Mouse (Mus musculus) left cerebral cortex, postnatal 36 days (tissue): Measurements from ENCODE around the gene Gulp1. TPM values are rescaled to one million over a fixed set of nuclear protein-coding genes. Genes with fewer than 3 reads are reported as not detected.
A peak's percentile ranks its signal among the peaks of the same experiment; 100 is the strongest.

Experiments
- DNase-seq, 2 experiments: peaks; one replicate each; pipeline ENCODE4 v3.0.0; 2021 to 2022; ENCODE audit warnings: low spot score in 2 of 2, mixed read lengths in 1 of 2
- intact Hi-C: fragments of 180-260 bp; cut with DNase I; formaldehyde crosslinking; loops from one replicate; pipeline ENCODE4 v1.15.1; 2025
- total RNA-seq, 2 experiments: library from RNA; stranded (reverse); gene quantifications; 2 replicates each; pipeline ENCODE4 v1.2.3; 2021

Gulp1 gene
- total RNA-seq: 1 to 10 TPM; 3.7 to 3.9 TPM

- intact Hi-C loops: loop anchor here (5.0 kb wide), 1 partner anchor 191 kb away; no protein-coding TSS in a partner anchor
- peak; percentile 35 to 38 for DNase-seq
Observed at GRCm38 (mm10) chr1:44551461-44552370, at the start of gene Gulp1. TSS of gene Gulp1 (plus strand) at chr1:44551511.

DNA sequence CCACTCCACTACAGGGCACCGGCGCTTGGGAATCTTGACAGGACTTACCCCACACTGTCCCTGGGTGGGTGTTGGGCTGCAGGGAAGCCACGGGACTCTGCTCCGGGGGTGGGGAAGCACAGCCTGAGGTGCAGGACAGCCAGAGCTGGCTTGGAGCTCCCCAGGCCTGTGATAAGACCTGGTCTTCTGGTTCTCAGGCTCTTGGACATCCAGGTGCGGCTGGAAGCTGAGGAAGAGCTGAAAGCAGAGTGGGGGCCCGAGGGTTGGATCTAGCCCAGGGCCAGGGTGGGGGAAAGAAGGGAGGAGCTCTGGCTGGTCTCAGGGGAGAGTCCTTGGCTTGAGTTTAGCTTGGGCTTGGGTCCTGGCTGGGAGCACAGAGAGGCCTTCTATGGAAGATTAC, 1.1 kb upstream of the Gulp1 start:
- intact Hi-C loops: loop anchor here (5.0 kb wide), 1 partner anchor 192 kb away; no protein-coding TSS in a partner anchor
- DNase-seq: no peak

DNA sequence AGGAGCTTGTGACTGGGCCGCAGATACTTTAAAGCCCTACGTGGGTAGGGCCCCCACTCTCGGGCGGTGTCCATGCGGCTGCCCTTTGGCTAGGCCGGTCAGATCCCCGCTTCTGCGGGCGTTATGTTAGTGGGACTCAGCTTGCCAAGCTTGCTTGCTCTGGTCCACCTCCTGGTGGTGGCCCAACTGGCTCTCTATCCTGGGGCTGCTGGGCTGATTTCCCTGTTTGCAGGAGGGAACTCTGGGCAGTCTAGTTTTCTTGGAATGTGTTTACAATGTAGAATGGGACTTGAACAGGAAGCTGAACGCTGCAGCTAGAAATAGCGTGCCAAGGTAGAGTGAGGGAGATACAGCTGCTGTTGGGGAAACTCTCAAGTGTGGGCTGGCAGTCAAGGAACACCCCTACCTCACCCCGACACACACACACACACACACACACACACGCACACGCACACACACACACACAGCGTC, 1.1 kb downstream of the Gulp1 start:
- intact Hi-C loops: loop anchor here (5.0 kb wide), 1 partner anchor 190 kb away; no protein-coding TSS in a partner anchor
- peak; percentile 6 to 28 for DNase-seq

DNA sequence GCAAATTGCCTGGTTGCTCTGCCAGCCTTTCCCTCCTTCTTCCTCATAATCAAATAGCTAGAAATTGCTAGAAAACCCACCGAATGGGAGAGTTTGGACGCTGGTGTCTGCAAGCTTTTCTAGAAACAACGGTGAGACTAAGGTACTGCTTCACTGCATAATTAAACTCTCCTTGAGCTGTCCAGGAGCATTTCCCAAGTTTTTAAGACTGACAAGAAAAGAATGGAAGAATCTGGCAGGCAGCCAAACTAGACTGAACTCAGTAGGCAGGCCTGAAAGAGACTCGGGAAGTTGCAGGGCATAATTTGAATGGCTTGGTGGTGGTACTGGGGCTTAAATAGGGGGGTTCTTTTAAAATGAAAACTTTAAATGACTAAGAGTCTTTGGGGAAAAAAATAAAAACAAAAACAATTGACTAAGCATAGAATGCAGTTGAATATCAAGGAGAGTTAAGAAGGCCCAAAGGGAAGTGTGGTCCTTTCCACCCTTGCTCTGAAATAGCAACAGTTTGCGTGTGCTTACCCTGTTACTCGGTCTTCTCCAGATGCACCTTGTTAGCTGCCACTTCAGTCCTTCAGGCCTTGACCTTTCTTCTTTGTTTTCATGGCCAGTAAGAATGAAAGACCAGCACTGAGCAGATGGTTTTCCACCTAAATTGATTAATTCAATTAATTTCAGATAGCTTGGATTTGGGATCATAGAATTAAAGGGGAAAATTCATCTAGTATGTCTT, 2.0 kb downstream of the Gulp1 start:
- intact Hi-C loops: loop anchor here (5.0 kb wide), 1 partner anchor 189 kb away; no protein-coding TSS in a partner anchor
- DNase-seq: no peak

GRCm38 (mm10) chr1:44567431-44567830, 16.1 kb downstream of the Gulp1 start:
- no peak for DNase-seq

DNA sequence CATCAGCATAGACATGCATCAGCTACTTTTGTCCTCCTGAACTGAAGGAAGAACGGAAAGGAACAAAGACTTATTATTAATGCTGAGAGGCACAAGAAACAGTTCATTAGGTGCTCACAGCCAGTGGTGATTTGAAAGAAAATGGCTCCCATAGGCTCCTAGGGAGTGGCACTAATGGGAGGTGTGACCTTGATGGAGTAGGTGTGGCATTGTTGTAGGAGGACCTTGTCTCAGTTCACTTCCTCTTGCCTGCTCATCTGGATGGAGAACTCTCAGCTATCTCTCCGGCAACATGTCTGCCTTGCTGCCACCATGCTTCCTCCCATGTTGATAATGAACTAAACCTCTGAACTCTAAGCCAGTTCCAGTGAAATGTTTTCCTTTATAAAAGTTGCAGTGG, 17.0 kb downstream of the Gulp1 start:
- intact Hi-C loops: no loop called here
- no peak for DNase-seq

More at GRCm38 (mm10) chr1:44567431-44567830, 16.1 kb downstream of the Gulp1 start:
- intact Hi-C loops: no loop called here

GRCm38 (mm10) chr1:44576001-44576400, 24.7 kb downstream of the Gulp1 start:
- intact Hi-C loops: no loop called here
- DNase-seq: no peak

- intact Hi-C loops: no loop called here
- DNase-seq: no peak
Observed at GRCm38 (mm10) chr1:44576610-44577009, 25.3 kb downstream of the Gulp1 start.

- intact Hi-C loops: no loop called here
- no peak for DNase-seq
Observed at GRCm38 (mm10) chr1:44580390-44580789, 29.1 kb downstream of the Gulp1 start.

DNA sequence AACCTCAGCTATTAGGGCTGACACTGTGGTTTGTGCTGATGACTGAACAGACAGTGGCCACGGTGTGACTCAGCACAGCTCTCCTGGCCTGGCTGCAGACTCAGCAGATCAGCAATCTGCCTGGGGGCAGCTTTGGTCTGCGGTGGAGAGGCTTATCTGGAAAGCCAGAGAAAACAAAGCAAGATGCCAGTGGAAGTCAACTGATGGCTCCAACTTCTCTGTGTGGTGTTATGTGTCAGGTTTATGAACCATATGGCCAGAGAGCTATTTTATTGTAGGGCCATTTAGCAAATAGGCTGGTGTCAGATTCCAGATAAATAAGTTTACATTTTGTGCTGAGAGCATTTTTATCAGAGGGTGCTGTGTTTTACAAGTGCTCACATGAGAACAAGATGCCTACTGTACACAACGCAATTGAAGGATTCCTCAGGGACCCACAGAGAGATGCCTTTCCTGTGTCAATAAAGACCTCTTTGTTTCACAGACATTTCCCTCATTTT, 33.6 kb downstream of the Gulp1 start:
- intact Hi-C loops: no loop called here

DNA sequence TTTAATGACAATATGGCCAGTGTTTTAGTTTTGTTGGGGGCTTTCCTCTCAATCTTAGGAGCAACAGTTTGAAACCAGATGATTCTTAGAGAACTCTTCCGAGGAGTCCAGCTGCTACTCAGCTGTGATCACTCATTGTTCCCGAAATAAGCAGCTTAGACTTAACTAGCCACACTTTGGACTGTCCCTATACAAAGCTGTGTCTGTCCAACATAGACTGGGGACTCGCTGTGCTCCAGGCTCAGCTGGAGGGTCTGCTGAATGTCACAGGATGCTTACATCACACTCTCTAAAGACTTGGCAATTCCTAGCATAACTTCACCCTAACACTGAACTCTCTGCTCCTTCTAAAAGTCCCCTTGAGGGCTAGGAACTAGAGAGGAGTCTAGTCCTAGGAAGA, 40.4 kb downstream of the Gulp1 start:
- intact Hi-C loops: no loop called here
- DNase-seq: no peak

More for the DNA sequence above, 33.6 kb downstream of the Gulp1 start:
- no peak for DNase-seq

DNA sequence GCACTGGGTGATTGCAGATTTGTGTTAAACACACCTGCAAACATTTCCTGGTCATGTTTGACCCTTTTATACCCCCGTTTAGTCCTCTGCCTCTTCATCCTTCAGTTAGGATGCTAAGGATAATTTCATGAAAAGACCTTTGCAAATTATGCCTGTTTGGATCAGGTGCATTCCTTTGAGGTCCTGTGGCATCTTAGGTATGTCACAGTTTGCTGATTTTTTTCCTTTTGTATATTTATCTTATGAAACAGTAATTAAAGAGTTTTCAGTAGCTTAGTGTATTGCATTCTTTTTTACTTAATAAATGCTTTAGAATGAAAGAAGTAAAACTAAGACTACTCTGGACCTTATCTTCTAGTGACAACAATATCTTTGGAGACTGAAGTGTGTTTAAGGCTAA, 41.8 kb downstream of the Gulp1 start:
- intact Hi-C loops: no loop called here
- no peak for DNase-seq

- intact Hi-C loops: no loop called here
- DNase-seq: no peak
Observed at GRCm38 (mm10) chr1:44598312-44598711, 47.0 kb downstream of the Gulp1 start.

DNA sequence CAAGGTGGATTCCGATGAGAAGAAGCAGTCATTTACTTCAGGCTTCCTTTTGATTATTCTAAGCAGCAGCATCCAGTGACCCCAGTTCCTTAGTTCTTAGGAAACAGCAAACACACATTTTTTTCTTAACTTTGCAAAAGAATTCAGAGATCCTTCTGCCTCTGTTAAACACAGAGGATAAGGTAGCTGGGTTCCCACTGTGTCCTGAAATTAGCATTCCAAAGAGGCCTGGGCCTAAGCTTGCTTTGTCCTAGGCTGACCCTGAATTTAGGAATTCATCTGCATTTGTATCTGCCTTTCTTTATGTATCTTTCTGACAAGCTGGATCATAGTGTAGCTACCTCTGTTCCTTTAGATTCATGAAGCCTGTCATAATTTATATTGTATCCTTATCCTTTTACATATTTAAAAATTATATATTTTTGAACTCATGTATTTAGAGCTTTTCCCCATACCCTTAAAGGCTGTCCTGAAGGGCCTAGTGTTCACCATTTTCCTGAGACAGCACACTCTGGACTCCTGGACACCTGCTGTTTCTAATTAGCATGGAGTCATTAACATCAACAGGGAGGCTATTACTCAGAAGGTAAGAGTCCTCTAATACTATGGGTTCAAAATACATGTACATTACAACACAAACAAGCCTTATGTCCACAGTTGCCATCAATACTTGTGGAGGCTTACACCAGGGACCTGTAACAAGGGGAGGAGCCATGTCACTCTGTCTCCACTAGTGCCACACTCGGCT, 62.2 kb downstream of the Gulp1 start:
- no peak for DNase-seq
- intact Hi-C loops: no loop called here

DNA sequence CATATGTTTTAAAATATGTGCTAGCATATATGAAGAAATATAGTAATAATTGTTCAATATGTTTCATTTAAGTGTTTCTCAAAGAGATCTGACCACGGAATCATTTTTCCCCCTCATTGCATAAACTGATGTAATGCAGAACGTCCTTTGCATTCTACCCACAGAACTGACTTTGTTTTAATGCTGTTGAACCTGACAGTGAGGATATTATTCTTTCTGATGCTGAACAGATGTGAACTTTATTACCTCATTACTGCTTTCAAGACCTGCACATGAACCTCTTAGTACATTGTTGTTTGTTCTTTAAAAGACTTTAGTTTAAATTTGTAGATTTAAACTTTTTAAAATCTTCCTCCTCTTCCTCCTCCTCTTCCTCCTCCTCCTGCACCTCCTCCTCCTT, 67.4 kb downstream of the Gulp1 start:
- no peak for DNase-seq
- intact Hi-C loops: no loop called here

- intact Hi-C loops: no loop called here
- no peak for DNase-seq
Observed at GRCm38 (mm10) chr1:44634481-44634880, 83.2 kb downstream of the Gulp1 start.

DNA sequence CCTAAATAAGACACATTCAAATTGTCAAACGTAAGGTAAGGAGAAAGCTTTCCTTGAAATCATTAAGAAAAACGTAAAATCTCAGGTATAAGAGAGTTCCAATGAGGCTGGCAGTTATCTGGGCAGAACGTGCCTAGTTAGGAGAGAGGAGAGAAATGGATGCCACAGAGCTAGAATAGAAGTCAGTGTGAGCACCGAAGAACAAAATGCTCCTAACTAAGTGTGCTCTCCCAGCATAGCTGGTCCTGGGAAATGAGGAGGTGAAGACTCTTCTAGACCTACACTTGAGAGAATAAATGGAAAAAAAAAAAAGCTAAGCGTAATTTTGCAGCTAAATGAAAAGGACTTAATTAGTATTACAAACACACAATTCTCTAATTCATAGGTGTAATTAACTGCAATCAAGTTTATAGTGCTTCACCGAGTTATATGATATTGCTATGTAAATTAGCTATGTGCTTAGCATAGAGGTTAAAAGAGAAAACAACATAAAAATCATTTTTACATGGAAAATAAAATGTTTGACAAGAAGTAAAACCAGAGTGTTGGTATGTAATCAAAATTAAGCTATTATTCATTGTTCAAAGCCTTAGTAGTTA, 94.5 kb downstream of the Gulp1 start:
- intact Hi-C loops: no loop called here
- DNase-seq: no peak

DNA sequence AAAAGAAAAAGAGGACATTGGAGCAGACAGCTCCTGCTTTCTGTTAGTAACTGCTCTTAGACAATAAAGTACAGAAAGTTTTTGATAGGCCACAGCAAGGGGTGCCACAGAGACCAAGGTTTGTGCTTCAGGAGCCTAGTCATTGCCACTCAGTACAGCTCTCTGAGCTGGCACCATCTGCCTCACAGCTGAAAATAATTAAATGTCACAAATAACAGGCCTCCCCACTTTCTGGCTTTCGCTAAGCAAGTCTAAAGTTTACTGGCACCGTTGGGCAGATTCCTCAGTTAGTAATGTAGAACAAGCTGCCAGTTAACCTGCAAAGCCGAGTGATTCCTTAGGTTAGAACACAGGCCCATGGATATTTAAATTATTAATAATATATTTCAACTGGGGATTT, 127.7 kb downstream of the Gulp1 start:
- no peak for DNase-seq

GRCm38 (mm10) chr1:44679415-44679814, 128.1 kb downstream of the Gulp1 start:
- intact Hi-C loops: no loop called here

More for the DNA sequence above, 127.7 kb downstream of the Gulp1 start:
- intact Hi-C loops: no loop called here

More at GRCm38 (mm10) chr1:44679415-44679814, 128.1 kb downstream of the Gulp1 start:
- DNase-seq: no peak
